Mouse (Mus musculus): Measurements from ENCODE around the gene Tgfb3.

DNA sequence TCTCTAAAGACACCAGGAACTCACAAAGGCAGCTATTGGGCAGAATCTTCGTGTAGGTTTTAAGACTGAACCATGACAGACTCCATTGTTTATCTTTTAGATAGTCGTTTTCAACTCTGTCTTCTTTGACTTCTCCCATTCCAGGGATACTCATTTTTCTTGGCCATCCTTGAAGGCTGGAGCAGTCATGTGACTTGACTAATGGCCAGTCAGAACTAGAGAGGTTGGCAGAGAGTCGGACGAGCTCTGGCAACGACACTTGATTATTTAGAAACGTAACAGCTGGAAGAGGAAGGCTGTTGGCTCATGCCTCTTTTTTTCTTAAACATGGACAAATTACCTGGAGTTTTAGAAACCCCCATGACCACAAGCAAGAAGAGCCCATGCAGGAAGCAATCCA lies 19.5 kb downstream of the Tgfb3 start:
- no peak for TF ChIP-seq GATA1 (IDR thresholded peaks at IDR 0.05; ENCODE audit: borderline replicate concordance, low read length)
- no peak for TF ChIP-seq FLI1 (IDR thresholded peaks at IDR 0.05; ENCODE audit: low read length)
